Mouse (Mus musculus) embryonic facial prominence, embryonic 15.5 days (tissue): ENCODE data around the gene Cul3. TPM values are rescaled to one million over a fixed set of nuclear protein-coding genes. Genes with fewer than 3 reads are reported as not detected.
A peak's percentile ranks its signal among the peaks of the same experiment; 100 is the strongest.

Experiments used
- ATAC-seq: fragments of 200-750 bp; cut with Nextera tagmentation; 2 replicates; pipeline ENCODE4 v1.8.0; 2017; ENCODE audit warnings: low read depth, moderate TSS enrichment; ENCODE audit not compliant: insufficient number of reproducible peaks, low FRiP score, low TSS enrichment
- H3K27ac ChIP-seq: fragments of 300-500 bp; sonication (generic); replicated peaks from 2 replicates; pipeline ENCODE4 v1.5.1; 2015; ENCODE audit warnings: mild to moderate bottlenecking, inconsistent platforms
- H3K27me3 ChIP-seq: fragments of 300-500 bp; sonication (generic); 2 replicates; pipeline ENCODE4 v1.6.1; 2015; ENCODE audit warnings: inconsistent platforms
- H3K36me3 ChIP-seq: fragments of 300-500 bp; sonication (generic); 2 replicates; pipeline ENCODE4 v1.6.1; 2015; ENCODE audit warnings: mild to moderate bottlenecking, inconsistent platforms
- H3K4me1 ChIP-seq: fragments of 300-500 bp; sonication (generic); 2 replicates; pipeline ENCODE4 v1.6.1; 2015; ENCODE audit warnings: inconsistent platforms
- H3K4me2 ChIP-seq: fragments of 300-500 bp; sonication (generic); replicated peaks from 2 replicates; pipeline ENCODE4 v1.6.1; 2015; ENCODE audit warnings: mild to moderate bottlenecking, inconsistent platforms
- H3K4me3 ChIP-seq: fragments of 300-500 bp; sonication (generic); replicated peaks from 2 replicates; pipeline ENCODE4 v1.5.1; 2015; ENCODE audit warnings: mild to moderate bottlenecking, inconsistent platforms
- H3K9ac ChIP-seq: fragments of 300-500 bp; sonication (generic); 2 replicates; pipeline ENCODE4 v1.6.1; 2015; ENCODE audit warnings: inconsistent platforms
- H3K9me3 ChIP-seq: fragments of 300-500 bp; sonication (generic); replicated peaks from 2 replicates; pipeline ENCODE4 v1.6.1; 2016; ENCODE audit warnings: inconsistent platforms
- WGBS: fragments of 180-500 bp; shearing (Covaris S2); methylation state at CpG from one replicate; pipeline ENCODE4 v1.1.7; 2015; 5-methylcytosine and 5-hydroxymethylcytosine counted together
- polyA plus RNA-seq: library from polyadenylated mRNA; unstranded; fragments of >200 nt; fragmentation: Nextera tagmentation; extraction: Ambion mirVana; gene quantifications from 2 replicates; pipeline ENCODE4 v1.2.1, GENCODE M21; 2015

Cul3 gene
- polyA plus RNA-seq, 1 experiment from 2014 or later, result 29.3 TPM

DNA sequence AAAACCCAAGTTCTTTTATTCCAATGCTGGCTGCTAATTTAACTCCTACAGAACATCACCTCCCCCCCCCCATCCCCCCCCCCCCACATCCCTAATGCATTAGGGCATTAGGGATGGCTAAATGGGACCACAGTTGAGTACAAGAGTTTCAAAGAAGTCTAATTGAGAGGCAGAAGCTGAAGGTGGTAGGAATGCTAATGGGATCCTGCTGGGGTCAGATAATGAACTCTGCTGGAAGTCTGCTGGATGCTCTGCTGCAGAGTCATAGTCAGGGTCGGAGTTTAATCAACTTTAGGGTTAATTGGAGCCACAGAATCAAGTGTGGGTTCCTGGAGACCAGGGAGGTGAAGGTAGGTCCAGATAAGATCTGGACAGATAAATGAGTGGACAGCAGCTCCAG is 104.2 kb downstream of the Cul3 start:
- no peak for ATAC-seq
- Histone ChIP-seq H3K4me2 (no peak overlapping the region), H3K27ac (no peak overlapping the region), H3K9me3 (no peaks in the 10 kb centered on the region), H3K36me3 (no peaks in the 10 kb centered on the region), H3K4me1 (peaks cover 4% of the 10 kb centered on the region; the same call in 1 of the 2 replicates), H3K4me3 (no peak overlapping the region), H3K9ac (no peak overlapping the region), H3K27me3 (no peaks in the 10 kb centered on the region)
- 15% methylated on average over 1 of the region's 1 CpGs for WGBS

DNA sequence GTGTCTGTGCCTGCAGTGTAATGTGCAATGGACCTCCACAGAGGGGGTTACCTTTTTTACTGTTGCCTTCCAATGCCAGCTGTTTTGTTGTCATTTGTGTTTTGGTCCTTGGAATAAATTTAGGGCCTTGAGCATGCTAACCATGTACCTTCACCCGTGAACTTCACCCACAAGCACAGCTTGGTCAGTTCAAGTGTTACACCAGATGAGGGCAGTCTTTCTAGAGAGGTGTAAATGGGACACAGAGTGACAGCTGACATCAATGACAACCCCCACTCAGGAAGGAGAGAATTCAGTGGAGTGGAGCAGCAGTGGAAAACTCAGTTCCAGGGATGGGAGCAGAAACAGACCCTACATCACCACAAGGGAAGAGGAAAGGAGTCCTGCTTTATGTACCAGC is 109.7 kb downstream of the Cul3 start:
- no peaks in the 10 kb centered on the region for H3K36me3 ChIP-seq
- no peak overlapping the region for H3K4me2 ChIP-seq
- no peak overlapping the region for H3K27ac ChIP-seq
- no peaks in the 10 kb centered on the region for H3K4me1 ChIP-seq
- H3K9ac ChIP-seq, result no peak overlapping the region
- no peak for ATAC-seq
- 51% methylated on average over 1 of the region's 1 CpGs for WGBS
- H3K27me3 ChIP-seq, result no peaks in the 10 kb centered on the region
- no peaks in the 10 kb centered on the region for H3K9me3 ChIP-seq
- H3K4me3 ChIP-seq, result no peak overlapping the region

DNA sequence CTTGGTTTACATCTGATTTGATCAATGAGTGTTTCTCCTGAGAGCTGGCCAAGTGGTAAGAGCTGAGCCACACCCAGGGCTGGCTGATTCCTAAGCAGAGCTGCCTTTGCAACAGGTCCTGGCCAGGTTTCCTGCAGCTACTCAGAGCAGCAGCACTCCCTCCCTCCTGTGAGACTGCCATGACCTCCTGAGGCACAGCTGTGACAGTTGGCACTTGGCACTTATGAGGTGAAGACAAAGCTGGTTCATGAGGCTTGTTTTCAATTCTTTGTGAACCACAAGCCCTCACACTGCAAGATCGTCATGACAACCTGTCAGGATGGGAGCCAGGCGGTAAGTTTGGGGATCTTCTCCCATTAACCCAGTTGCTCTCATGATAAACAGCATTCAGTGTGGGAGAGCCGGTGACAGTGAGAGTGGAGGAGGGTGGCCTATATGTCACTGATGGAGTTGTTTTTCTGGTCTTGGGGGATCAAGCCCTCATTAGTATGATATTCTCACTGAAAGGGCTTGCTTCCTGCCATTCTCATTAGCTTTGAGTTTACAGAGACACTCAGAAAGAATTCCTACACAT is 115.4 kb downstream of the Cul3 start:
- Histone ChIP-seq H3K4me1 (peaks cover 10% of the 10 kb centered on the region; the same call in 1 of the 2 replicates), H3K4me2 (no peak overlapping the region), H3K9ac (no peak overlapping the region), H3K36me3 (no peaks in the 10 kb centered on the region), H3K27me3 (no peaks in the 10 kb centered on the region), H3K27ac (0 out of 2 replicates have a peak overlapping the region, but pooled peaks have one; percentile 28), H3K9me3 (no peaks in the 10 kb centered on the region), H3K4me3 (no peak overlapping the region)
- WGBS, result 29% methylated on average over 3 of the region's 3 CpGs
- no peak for ATAC-seq

DNA sequence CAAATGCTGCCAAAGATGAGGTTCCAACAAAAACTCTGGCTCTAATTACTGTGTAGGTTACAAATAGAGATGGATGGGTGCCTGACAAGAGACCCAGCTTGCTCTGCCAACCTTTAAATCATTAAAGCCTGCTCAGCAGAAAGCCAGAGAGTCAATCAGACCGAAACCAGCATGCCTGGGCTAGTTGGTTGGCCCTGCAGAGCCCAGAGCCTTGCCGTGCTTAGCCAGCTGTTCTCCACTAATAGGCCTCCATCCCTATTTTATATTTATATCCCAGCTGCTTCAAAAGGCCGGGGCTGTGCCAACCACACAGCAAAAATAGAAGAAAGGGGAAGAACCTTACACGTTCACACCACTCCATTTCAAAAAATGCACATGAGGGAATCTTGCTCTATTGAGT is 119.1 kb downstream of the Cul3 start:
- no peak overlapping the region; the same call in 1 of the 2 replicates for H3K27ac ChIP-seq
- 21% methylated on average over 4 of the region's 4 CpGs for WGBS
- H3K9ac ChIP-seq, result no peak overlapping the region
- peaks cover 12% of the 10 kb centered on the region; the same call in 1 of the 2 replicates for H3K4me1 ChIP-seq
- no peak overlapping the region for H3K4me2 ChIP-seq
- H3K4me3 ChIP-seq, result no peak overlapping the region
- H3K36me3 ChIP-seq, result no peaks in the 10 kb centered on the region
- no peaks in the 10 kb centered on the region for H3K27me3 ChIP-seq
- ATAC-seq, result peak; percentile 50
- no peaks in the 10 kb centered on the region; the same call in 1 of the 2 replicates for H3K9me3 ChIP-seq

DNA sequence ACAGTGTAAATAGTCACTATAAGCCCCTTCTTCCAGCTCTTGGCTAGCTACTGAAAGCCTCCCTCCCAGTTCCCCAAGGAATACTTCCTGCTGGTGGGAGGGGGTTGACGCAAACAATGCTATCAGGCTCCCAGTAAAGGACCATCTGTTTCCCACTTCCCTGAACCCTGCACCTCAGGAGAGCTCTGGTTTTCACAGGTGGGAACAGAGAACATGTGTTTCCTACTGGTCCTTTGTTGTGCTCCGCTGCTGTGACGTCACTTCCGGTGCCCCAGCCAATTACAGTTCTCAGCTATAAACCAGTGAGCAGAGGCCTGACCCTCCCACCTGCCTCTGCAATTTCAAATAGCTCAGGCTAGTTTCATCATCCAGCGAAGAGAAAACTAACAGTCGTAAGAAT is 122.0 kb downstream of the Cul3 start, which contains the start of gene Fam124b:
Gene Fam124b (minus strand): TSS at position 206 of the 400 bp plus-strand sequence.
- H3K27me3 ChIP-seq, result no peaks in the 10 kb centered on the region
- no peaks in the 10 kb centered on the region for H3K36me3 ChIP-seq
- peak; percentile 64; the same call in 1 of the 2 replicates for ATAC-seq
- no peak within 1 kb of the TSS for H3K4me3 ChIP-seq
- 70% methylated on average over 6 of the region's 6 CpGs for WGBS
- no peak within 1 kb of the TSS for H3K27ac ChIP-seq
- H3K4me2 ChIP-seq, result no peak within 1 kb of the TSS
- peaks cover 6% of the 10 kb centered on the region; the same call in 1 of the 2 replicates for H3K4me1 ChIP-seq
- no peaks in the 10 kb centered on the region; the same call in 1 of the 2 replicates for H3K9me3 ChIP-seq
- no peak within 1 kb of the TSS for H3K9ac ChIP-seq

Other genes with a start within 250 kb of the Cul3 start
- 1.1 and 1.4 TPM in 2 replicates for gene Fam124b, start 122.0 kb downstream of the Cul3 start, polyA plus RNA-seq
- gene Gm45261, start 121.0 kb upstream of the Cul3 start, polyA plus RNA-seq, result not detected in 2 replicates